Mouse (Mus musculus) brain, embryonic 14.5 days (tissue): ENCODE data around the gene Cadps. TPM values are rescaled to one million over a fixed set of nuclear protein-coding genes. Genes with fewer than 3 reads are reported as not detected.

Experiments used
- DNase-seq: peaks from one replicate; pipeline ENCODE4 v3.0.0-alpha.2; 2011; ENCODE audit warnings: low read depth
- CTCF ChIP-seq: fragments of 200-500 bp; IDR thresholded peaks from 2 replicates; pipeline ENCODE4 v1.5.1; 2012; ENCODE audit warnings: inconsistent platforms, mild to moderate bottlenecking, moderate library complexity, borderline replicate concordance; ENCODE audit not compliant: insufficient read depth, insufficient read length; ENCODE audit errors: extremely low read depth
- POLR2A ChIP-seq: fragments of 200-500 bp; IDR thresholded peaks from 2 replicates; pipeline ENCODE4 v1.6.1; 2012; ENCODE audit warnings: mild to moderate bottlenecking, inconsistent platforms, borderline replicate concordance; ENCODE audit not compliant: poor library complexity, insufficient read depth, insufficient read length, severe bottlenecking; ENCODE audit errors: extremely low read depth
- polyA plus RNA-seq: library from polyadenylated mRNA; depleted of rRNA; stranded (reverse); fragments of >200 nt; gene quantifications from 2 replicates; pipeline ENCODE4 v1.2.3, GENCODE M21; 2012

Cadps gene
- polyA plus RNA-seq, 1 experiment = 146 TPM

DNA sequence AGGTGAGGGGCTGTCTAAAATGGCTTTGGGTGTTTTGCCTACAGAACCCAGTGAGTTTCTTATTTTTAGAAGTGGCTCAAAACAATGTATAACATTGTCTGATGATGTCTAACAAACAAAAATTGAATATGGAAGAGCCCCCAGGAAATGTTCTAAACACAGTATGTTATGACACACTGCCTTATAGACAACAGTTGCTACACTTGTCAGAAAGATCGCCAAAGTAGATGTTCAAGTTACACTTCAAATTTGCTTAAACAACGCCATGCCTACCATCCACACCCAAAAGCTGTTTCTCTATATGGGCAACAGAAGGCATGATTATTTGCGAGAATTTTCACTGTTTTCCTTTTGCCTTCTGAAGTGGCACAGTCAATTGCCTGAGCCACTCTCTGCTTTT is 10.8 kb downstream of the Cadps start:
- no peak for DNase-seq
- TF ChIP-seq CTCF (no peak), POLR2A (no peak)

DNA sequence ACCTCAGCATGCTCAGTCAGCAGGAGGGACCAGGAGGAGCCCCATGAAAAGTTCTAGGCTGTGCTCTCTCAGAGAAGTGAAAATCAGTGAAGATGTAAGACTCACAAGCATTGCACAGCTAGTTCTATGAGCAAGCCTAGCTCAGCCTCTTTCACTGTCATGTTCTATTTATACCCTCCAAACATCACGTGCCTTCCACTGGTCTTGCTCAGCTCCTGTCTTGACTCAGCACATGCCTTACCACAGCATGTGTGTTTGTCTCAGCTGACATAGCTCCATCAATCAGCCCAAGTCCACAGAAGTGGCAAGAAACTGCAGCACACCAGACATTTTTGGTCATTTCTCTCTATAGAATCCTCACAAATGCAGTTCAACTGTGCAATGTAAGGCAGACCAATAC is 19.9 kb downstream of the Cadps start:
- TF ChIP-seq POLR2A (no peak), CTCF (no peak)
- DNase-seq = no peak

DNA sequence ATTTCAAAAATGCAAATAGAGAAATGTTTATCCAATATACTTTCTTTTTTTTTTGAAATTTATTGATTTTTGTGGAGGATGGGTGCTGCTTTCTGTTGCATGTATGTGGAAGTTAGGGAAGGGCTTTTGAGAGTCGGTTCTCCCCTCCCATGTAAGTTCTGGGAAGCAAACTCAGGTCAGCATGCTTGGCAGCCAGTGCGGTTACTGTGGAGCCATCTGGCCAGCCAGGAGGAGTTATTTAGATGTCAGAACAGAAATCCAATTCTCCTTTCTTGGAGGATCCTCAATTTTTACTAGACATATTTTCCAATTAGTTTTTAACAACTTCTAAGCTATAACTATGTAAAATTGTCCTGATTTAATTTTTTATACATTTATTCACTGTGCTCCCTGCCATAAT is 21.8 kb downstream of the Cadps start:
- peak; percentile 75 for DNase-seq

DNA sequence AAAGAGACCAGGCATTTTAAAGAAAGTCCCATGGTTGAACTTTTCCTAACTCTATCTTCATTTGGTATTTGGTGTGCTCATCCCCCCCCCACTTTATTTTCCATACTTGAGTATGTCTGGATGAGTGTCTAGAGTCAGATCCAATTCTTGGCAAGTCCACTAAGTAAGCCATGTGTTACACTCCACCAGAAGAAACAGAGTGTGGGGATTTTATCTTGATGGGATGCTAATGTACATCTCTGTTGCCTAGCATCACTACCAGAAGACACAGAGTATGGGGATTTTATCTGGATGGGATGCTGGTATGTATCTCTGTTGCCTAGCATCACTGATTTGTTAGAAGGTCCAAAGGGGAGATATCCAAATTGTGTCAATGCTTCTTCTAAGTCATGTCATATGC is 24.0 kb downstream of the Cadps start:
- DNase-seq = peak; percentile 31
- TF ChIP-seq CTCF (no peak), POLR2A (no peak)

More for the DNA sequence above, 21.8 kb downstream of the Cadps start:
- no peak for TF ChIP-seq CTCF
- TF ChIP-seq POLR2A = no peak

DNA sequence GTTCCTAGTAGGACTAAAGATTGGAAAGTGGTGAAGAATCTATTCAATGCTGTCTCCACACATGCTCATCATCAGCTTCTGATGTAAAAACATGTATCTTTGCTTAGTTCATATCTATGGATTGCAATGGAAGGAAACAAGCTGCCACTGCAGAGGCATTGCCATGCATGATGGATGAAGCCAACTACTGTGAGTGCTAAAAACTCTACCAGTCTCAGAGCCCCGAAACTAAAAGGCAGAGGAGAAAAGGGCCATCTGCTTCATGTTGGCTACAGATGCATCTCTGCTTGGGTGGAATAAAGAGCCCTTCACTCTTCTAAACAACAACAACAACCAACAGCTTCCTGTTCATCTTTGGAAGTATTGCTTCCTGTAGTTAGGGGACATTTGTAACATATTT is 38.6 kb downstream of the Cadps start:
- peak; percentile 54 for DNase-seq
- TF ChIP-seq POLR2A (no peak), CTCF (no peak)

DNA sequence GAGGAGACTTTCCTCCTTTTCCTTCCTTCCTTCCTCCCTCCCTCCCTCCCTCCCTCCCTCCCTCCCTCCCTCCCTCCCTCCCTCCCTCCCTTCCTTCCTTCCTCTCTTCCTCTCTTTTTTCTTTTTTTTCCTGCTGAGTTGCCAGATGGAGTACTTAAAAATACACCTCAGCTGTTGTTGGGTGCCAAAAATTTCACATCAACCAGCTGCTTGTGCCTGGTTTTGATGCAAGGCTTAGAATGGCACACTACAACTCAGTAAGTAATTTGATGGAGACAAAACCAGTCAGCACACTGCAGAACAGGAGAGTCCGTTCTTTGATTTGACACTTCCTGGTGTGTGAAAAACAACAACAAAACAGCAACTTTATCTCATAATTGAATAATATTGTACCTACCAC is 42.9 kb downstream of the Cadps start:
- TF ChIP-seq CTCF (no peak), POLR2A (no peak)

DNA sequence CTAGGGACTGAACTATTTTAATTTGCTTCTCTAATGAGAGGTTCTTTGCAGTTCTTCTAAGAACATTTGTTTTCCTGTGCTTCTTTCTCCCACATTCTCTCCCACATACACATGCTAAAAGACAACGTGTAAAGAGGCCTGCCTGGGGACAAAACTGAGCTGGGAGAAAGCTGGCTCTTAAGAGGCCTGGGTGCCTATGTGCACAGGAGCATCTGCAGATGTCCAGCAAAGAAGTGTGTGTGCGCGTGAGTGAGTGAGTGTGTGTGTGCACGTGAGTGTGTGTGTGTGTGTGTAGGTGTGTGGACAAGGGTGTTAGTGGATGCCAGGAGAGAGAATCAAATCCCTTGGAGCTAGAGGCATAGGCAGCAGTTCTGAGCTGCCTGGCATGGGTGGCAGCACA is 44.9 kb downstream of the Cadps start:
- TF ChIP-seq POLR2A = no peak
- TF ChIP-seq CTCF = no peak
- peak; percentile 16 for DNase-seq

More for the DNA sequence above, 42.9 kb downstream of the Cadps start:
- no peak for DNase-seq

DNA sequence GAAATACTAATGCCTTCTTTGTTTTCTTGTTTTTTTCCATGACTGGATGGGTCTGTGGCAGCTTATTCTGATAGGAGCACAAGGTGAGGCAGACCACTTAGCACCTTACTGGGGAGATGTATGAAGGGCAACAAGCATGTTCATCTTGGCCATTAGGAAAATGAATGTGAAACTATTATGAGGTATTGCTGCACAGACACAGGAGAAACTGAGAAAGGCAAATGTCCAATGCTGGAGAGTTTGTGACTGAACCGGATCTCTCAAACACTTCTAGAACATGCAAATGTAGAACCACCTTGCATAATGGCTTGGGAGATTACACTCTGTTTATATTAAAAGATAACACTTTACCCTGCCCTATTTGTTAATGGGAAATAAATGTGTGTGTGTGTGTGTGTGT is 54.0 kb downstream of the Cadps start:
- no peak for DNase-seq
- TF ChIP-seq CTCF (no peak), POLR2A (no peak)

DNA sequence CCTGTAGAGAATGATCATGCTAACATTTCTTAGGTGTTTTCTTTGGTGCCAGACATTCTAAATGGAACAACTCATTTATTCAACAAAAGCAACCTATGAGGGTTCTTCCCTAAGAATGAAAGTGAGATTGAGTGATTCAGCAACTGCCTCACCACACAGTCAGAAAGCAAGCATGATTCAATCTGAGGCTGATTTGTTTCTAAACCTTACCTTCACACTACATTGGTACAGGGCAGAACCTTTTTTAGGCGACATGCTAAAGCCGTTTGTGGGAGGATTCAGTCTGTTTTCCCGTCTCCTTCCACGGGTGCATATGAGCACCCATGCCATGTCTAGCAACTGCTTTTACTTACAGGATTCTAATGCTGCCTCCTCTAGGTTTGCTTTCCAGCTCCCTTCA is 69.6 kb downstream of the Cadps start:
- DNase-seq = no peak
- TF ChIP-seq POLR2A (no peak), CTCF (no peak)

DNA sequence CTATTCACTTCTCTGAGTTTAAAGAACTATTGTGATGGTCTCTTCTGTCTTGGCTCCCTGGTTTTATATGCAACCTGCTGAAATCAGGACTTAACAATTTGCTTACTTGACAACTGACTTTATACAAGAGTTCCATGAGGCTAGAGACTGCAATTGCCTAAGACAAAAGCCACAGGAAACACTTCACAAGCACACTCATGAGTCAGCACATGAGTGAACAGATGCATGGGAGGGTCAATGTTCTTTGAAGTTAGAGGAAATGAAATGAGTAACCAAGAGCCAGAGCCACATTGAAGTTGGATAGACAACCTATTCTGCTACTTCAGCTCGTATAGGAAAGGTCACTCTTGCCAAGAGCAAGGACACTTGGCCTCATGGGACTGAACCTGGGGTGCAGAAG is 71.1 kb downstream of the Cadps start:
- no peak for TF ChIP-seq POLR2A
- no peak for TF ChIP-seq CTCF
- DNase-seq = no peak

DNA sequence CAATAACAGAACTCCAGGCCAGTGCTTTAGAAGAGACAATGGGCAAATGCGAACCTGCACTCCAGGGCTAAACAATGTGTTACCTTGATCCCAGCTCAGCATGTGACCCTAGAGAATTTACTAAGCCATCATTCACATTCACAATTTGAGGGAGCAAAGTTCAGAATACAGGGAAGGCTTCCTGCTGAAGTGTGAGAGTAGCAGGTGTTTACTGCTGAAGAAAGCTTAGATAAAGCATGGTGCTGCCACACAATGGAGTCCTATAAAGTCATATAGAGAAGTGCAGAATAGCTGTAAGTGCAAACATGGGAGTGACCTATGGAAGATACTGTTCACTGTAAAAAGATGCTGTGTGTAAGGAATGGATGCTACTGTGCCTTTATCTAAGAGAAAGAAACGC is 91.9 kb downstream of the Cadps start:
- TF ChIP-seq CTCF (no peak), POLR2A (no peak)

DNA sequence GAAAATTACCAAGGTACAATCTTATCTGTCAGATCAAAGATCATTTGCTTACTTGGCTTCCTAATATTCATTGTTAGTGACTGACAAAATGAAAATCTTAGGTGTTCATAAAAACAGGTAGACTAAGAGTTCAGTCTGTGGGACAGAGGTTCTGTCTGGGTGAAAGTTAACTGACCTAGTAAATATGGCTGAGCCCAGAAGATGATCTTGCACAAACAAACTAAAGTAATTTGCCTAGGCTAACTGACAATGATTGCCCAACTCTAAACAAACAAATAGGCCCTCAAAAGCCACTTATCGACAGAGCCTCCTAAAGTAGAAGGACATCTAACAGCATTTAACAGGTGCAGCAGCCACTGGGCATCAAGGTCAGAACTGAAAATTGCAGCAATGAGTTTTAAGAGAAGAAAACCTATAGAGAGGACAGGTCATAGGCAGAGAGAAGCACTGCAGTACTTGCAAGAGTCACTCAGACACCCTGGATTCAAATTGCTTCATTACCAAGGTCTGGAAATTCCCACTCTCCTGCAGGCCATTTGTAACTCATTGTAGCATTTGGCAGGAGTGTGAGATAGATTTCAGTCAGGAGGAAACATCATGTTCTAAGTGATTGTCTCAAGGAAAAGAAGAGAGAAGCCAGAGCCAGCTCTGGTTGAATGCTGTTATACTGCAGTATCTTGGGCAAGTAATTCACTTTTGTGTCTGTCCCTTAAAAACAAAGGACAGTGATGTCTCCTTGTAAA is 100.3 kb downstream of the Cadps start:
- DNase-seq = no peak
- TF ChIP-seq POLR2A (no peak), CTCF (no peak)

More for the DNA sequence above, 91.9 kb downstream of the Cadps start:
- DNase-seq = no peak

DNA sequence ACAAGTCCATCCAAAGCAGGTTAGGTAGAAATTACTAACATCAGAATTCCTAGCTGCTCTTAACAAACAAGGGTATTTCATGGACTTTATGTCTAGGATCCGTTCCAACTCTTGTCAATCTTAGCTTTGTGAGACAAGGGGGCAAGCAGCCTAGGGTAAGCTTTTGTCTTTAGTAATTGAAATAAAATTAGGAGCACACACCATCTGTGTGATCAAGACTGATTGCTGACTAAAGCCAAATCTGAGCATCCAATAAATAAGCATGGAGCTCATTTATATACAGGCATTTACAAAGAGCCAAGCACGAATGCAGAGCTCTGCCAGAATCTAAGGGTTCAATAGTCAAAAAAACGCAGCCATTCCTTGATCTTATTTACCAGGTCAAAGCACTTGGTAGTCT is 104.1 kb downstream of the Cadps start:
- TF ChIP-seq CTCF (no peak), POLR2A (no peak)
- peak; percentile 89 for DNase-seq

DNA sequence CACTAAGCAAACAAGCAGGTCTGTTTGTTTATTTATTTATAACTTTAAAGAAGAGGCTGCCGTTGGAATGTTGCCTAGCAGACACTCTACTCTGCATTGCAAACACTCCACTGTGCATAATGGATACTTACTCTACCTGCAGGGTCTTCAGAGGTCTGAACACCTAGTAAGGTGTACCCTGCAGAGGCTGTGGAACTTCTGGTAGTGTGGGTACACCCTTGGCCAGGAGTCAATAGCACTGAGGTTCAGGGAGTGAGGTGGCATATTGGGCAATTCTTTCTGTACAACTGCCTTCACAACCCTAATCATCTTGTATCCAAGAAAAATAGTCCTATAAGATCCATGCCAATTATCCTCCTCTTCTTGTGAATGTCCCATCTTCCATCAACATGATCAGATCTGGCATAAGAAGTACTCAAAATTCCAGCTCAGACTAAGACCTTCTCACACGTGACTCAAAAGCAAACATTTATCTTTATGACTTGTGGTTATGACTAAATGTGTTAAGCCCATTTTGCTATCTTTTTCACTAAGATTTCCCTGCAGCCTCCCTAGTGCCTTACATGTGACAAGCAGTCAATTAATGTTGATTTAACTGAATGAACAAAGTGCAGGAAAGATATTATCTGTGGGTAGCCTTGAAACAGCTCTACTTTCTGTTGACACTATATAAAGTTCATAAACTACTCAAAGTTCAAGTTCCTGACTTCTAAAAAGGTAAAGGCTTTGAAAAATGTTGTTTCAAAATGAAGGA is 106.8 kb downstream of the Cadps start:
- TF ChIP-seq POLR2A = no peak
- TF ChIP-seq CTCF = no peak
- no peak for DNase-seq

DNA sequence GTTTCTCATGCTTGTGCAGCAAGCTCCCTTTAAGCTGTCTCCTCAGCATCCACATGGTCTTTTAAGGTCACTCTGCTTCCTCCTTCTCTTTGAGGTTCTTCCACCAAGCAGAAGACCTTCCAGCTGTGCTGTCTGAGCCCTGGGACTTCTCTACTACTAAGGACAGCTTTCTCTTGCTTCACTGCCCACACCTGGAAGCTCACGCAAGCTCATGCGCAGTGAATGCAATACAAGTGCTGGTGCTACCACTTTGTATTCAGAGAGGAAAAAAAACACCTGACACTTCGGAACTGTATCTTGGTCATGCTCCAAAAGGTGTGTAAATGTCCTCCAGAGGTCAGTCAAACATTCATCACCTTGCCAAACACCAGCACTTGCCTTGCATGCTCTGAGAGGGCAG is 115.5 kb downstream of the Cadps start:
- no peak for TF ChIP-seq CTCF
- TF ChIP-seq POLR2A = no peak
- DNase-seq = no peak

DNA sequence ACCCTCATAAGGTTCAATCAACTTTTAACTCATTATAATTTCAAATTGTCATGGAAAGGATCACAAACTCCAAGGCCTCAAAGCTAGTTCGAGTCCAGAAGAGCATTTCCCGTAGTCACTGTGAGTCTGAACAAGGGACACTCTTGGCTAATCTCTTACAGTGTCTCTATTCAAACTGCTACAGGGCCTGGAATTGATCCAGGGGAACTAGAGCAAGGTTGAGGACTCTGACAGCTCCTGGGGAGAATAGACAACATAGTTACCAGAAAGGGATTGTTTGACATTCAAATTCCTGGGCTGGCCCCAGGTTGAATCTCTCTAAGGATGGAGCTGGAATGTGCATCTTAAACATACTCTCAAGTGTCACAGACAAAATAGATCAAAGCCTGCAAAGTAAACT is 118.4 kb downstream of the Cadps start:
- peak; percentile 13 for DNase-seq
- TF ChIP-seq CTCF (no peak), POLR2A (no peak)
